Mouse (Mus musculus) frontal cortex, postnatal 10 days (tissue): ENCODE data around the gene Dcst2.
A peak's percentile ranks its signal among the peaks of the same experiment; 100 is the strongest.

ENCODE experiments used
- DNase-seq, 2 experiments: peaks; one replicate each; pipeline ENCODE4 v3.0.0; 2022; ENCODE audit warnings: low spot score in 2 of 2, mixed read lengths in 1 of 2

Dcst2 gene

GRCm38 (mm10) chr3:89332013-89332412 is 29.8 kb upstream of the Dcst2 start:
- DNase-seq: no peak

GRCm38 (mm10) chr3:89332476-89332875 is 29.3 kb upstream of the Dcst2 start:
- no peak for DNase-seq

- DNase-seq: no peak
Measured at GRCm38 (mm10) chr3:89333053-89333452, 28.7 kb upstream of the Dcst2 start.

GRCm38 (mm10) chr3:89336529-89336928 is 25.2 kb upstream of the Dcst2 start:
- DNase-seq: no peak

- no peak for DNase-seq
Measured at GRCm38 (mm10) chr3:89337062-89337720, 24.6 kb upstream of the Dcst2 start.

- DNase-seq: no peak
Measured at GRCm38 (mm10) chr3:89337721-89338578, 23.8 kb upstream of the Dcst2 start, which contains the start of gene Efna4. TSS of gene Efna4 (minus strand) at chr3:89338028.

- DNase-seq: no peak
Measured at GRCm38 (mm10) chr3:89339416-89339815, 22.4 kb upstream of the Dcst2 start.

GRCm38 (mm10) chr3:89340465-89340864 is 21.3 kb upstream of the Dcst2 start:
- DNase-seq: peak in 1 of 2 experiments; percentile 79

GRCm38 (mm10) chr3:89341794-89342193 is 20.0 kb upstream of the Dcst2 start:
- DNase-seq: no peak

- no peak for DNase-seq
Measured at GRCm38 (mm10) chr3:89343279-89343678, 18.5 kb upstream of the Dcst2 start.

- DNase-seq: no peak
Measured at GRCm38 (mm10) chr3:89346815-89347540, 14.8 kb upstream of the Dcst2 start.

- DNase-seq: no peak
Measured at GRCm38 (mm10) chr3:89347916-89348315, 13.9 kb upstream of the Dcst2 start.

GRCm38 (mm10) chr3:89348911-89349868 is 12.6 kb upstream of the Dcst2 start:
- DNase-seq: no peak

GRCm38 (mm10) chr3:89349869-89350501 is 11.8 kb upstream of the Dcst2 start, which contains the start of gene Adam15:
TSS of gene Adam15 (minus strand) at chr3:89349996.
- peak; percentile 83 to 86 for DNase-seq

- no peak for DNase-seq
Measured at GRCm38 (mm10) chr3:89351271-89351670, 10.5 kb upstream of the Dcst2 start.

- peak in 1 of 2 experiments; percentile 75 for DNase-seq
Measured at GRCm38 (mm10) chr3:89354816-89355511, 6.8 kb upstream of the Dcst2 start.

- no peak for DNase-seq
Measured at GRCm38 (mm10) chr3:89355512-89355902, 6.3 kb upstream of the Dcst2 start.

- no peak for DNase-seq
Measured at GRCm38 (mm10) chr3:89356029-89356428, 5.7 kb upstream of the Dcst2 start.

GRCm38 (mm10) chr3:89359630-89360029 is 2.1 kb upstream of the Dcst2 start:
- no peak for DNase-seq

GRCm38 (mm10) chr3:89360237-89360636 is 1.5 kb upstream of the Dcst2 start:
- no peak for DNase-seq
